Mouse (Mus musculus) mesoderm, embryonic 11.5 days (tissue): ENCODE data around the gene Slc40a1.

ENCODE experiments used
- DNase-seq: peaks from one replicate; pipeline ENCODE4 v3.0.0-alpha.2; 2012; ENCODE audit warnings: low read depth, low spot score

Slc40a1 gene

DNA sequence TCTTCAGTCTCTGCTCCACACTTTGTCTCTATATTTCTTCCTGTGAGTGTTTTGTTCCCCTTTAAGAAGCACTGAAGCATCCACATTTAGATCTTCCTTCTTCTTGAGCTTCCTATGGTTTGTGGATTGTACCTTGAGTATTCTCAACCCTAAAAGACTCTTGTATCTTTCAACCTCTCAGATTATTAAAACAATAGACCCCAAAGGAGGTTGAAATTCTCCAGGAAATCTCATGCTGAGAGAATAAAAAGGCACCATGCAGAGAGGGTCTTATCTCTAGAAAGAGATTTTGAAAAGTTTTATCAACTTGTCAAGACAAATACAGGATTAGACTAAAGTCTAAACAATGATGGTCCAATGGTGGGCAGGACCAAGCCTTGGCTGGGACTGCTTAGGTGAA, 42.9 kb downstream of the Slc40a1 start:
- no peak for DNase-seq

- no peak for DNase-seq
Observed at GRCm38 (mm10) chr1:45882076-45882475, 44.2 kb downstream of the Slc40a1 start.

DNA sequence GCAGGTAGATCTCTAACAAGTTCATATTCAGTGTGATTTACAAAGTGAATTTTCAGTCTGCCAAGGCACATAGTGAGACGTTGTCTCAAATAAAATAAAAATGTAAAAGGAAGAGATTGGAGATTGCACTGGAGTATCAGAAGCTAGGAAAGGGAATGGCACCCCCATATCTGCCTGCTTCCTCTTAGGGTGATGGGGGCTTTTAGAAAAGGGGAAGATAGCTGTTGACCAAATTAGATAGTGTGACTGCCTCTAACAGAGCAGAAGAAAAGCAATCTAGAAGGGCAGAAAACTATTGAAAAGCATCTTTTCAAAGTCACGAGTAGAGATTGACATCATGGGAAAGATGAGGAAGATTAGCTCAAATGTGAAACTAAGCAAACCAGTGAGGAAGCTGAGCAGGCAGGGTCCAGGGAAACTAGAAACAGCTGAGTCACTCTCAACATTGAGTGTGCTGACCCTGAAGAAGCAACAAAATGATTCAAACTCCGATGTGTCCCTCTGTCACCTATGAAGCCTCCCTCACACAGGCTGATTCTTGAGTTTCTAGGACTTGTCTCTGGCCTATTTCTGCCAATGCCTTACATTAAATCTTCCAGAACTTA, 45.0 kb downstream of the Slc40a1 start:
- DNase-seq = no peak

GRCm38 (mm10) chr1:45877463-45877862, 48.9 kb downstream of the Slc40a1 start:
- no peak for DNase-seq

DNA sequence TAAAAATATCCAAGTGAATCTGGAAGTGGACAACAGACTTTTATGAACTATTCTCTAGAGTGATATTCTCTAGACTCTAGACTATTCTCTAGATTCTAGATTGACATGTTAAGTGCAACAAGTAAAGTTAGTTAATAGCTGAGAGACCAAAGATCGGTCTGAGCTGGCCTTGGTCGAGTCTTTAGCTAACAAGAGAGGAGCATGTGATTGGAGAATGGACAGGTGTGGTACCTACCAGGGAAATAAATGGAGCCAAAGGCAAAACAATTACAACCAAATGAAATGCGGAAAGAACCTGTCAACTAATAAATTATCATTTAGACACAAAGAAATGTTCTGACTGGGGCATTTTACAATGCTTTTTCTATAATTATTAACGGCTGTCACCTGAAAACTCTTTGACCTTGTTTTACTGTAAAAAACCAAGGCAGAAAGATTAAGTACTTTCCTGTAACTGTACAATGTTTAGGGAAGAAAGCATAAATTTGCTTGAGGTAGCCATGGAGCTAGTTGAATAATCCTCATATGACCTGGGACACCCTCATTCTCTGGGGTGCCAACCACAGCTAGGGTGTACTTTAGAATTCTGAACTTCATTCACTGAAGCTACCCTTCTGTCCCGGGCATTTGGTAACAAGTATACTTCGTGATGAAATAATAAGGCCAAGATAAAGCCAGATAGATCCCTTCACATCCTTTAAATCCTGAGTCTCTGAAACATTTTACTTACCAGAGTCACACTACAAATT, 49.7 kb downstream of the Slc40a1 start:
- DNase-seq = no peak

- no peak for DNase-seq
Observed at GRCm38 (mm10) chr1:45875640-45876039, 50.7 kb downstream of the Slc40a1 start.

DNA sequence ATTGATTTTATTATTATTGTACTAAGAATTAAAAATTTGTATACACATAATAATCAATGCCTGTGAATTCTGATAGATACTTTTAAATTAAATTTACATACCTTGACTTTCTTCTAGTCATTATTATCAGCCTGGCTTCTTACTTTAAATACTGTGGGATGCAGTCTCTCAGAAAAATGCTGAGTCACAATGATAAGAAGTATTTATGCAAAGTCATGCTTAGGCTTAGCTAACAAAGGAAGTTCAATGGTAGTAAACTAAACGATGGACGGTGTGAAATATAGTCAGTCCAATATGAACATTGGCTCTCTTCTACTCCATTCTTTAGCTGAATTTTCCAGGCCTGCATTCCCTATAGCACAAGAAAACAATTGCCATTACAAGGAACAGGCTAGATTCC, 53.1 kb downstream of the Slc40a1 start:
- no peak for DNase-seq

GRCm38 (mm10) chr1:45868479-45869137, 57.7 kb downstream of the Slc40a1 start:
- no peak for DNase-seq

DNA sequence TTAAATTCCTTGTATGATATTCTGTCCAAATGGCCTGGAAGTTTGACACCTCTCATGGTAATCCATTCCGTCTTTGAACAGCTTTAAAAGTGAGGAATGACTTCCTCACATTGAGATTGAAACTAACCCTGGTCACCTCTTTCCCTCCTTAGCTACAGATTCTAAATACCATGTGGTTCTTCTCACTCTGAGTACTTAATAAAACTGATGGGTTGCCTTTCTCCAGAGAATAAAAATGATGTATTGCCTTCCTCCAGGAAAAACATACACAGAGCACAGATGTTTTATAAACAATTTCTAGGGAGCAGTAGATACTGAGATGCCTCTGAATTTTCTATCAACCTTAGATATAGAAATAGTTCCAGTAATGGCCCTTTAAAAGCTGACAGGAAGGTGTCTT, 58.3 kb downstream of the Slc40a1 start:
- no peak for DNase-seq

DNA sequence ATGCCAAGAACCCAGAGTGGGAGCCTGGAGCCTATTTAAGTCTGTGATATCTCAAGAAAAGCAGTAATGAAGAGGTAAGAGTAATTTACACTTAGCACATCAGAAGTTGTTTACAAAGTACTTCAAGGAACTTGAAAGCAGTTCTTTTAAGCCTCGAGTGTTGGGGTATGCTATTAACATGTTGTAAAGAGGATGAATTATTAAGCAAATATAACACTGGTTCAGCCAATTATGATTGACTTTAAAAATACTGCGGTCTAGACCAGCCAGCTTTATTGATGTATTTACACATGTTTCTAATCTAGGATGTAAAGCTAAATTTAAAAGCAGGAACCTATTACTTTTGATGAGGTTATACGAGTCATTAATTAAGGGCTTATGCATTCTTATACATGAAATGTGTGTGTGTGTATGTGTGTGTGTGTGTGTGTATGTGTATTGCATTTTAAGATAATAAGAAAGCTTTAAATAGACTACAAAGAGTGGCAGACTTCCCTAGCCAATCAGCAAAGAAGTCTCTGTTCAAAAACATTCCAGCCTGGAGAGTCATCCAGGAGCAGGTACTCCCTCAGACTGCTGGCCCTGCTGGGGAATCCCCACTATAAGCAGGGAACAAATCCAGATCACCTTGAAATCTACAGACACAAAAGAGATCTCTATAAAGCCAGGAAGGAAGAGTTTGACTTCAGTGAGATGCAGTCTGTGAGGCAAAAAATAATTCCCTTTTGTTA, 59.9 kb downstream of the Slc40a1 start:
- DNase-seq = no peak

DNA sequence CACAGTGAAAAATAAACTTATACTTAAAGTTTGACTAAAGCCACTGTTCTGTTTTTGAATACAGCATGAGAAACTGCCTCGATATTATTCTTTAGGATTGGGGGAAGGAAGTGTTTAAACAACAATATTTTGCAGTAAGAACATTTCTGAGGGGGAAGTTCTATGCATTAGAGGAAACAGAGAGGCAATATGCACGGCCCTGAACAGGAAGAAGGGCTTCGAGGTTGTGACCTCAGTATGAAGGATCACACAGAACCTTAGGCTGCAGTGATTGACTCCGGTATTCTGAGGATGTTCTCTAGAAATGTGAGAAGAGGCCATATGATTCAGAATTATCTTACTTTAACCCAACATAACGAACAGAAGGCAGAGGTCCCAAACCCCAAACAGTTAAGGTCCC, 60.6 kb downstream of the Slc40a1 start:
- DNase-seq = no peak

GRCm38 (mm10) chr1:45865316-45865715, 61.0 kb downstream of the Slc40a1 start:
- DNase-seq = no peak

- peak; percentile 51 for DNase-seq
Observed at GRCm38 (mm10) chr1:45864564-45865014, 61.7 kb downstream of the Slc40a1 start.

DNA sequence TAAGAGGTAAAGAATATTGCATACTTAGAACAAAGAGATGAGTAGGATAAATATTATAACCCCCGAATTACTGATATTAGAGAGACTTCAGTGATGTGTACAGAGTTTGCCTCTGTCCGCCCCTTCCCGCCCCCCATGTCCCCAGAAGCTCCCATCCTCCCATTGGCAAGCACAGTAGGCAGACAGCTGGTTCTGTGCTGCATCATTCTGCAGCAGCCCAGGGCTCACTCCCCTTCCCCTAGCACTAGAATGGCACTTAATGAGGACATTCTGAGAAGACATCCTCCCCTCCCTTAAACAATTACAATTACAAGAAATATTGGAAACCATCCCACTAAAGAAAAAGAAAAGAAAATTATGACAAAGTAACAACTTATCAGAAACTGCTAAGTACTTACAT, 62.7 kb downstream of the Slc40a1 start:
- no peak for DNase-seq

- no peak for DNase-seq
Observed at GRCm38 (mm10) chr1:45861162-45861561, 65.2 kb downstream of the Slc40a1 start.

DNA sequence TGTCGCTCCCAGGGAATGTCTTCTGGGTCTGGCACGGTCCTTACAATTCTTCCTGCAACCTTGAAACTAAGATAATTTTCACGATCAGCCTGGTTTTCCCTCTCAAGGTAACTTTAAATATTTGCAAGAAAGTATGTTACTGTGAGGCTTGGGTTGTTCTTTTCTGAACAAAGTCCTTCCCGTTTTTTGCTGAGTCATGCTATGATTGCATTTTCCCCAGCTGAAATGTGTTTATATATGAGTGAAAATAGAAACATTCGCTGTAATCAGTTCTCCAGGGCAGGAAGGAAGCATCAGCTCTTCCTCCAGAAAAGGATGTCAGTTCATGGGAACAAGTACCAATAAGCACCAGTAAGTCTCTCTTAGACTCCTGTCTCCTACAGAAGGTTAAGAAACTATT, 66.0 kb downstream of the Slc40a1 start:
- DNase-seq = peak; percentile 13
